Mouse (Mus musculus) ZHBTc4 (cell line): Measurements from ENCODE around the gene Pptc7.

ENCODE experiments used
- DNase-seq: peaks from one replicate; pipeline ENCODE4 v3.0.0-alpha.2; 2011; ENCODE audit warnings: low read depth, low spot score

Gene Pptc7

DNA sequence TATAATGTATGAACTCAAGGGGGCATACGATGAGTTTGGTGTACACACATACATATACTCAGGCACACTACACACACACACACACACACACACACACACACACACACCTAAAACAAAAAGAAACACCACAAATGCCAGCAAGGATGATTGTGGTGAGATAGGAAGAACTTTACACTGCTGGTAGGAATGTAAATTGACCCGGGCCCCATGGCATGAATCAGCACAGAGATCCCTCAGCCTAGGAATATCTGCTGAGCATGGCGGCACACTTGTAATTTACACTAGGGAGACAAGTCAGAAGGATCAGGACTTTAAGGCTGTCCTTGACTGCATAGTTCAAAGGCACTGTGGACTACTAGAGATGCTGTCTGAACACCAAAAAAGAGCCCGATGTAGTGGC lies 46.1 kb downstream of the Pptc7 start:
- no peak for DNase-seq

- DNase-seq = no peak
Observed at GRCm38 (mm10) chr5:122334682-122335081, 50.5 kb downstream of the Pptc7 start.

GRCm38 (mm10) chr5:122336554-122337294 lies 52.6 kb downstream of the Pptc7 start:
- no peak for DNase-seq

DNA sequence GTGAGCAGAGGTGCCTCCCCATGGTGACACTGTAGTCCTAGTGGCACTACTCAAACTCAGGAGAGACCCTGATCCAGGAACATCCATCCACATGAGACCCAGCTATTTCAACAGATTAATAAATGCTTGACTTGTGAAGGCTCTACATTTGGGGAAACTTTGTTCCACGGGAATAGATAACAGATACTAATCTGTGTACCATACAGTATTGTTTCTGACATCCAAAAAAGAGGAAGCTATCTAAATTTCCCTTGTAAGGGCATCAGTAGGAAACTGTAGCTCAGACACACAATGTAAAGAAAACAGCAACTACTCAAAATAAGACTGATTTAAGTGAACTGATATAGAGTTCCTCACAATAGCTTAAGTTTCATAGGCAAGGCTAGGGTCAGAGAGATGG lies 58.7 kb downstream of the Pptc7 start:
- DNase-seq = no peak

DNA sequence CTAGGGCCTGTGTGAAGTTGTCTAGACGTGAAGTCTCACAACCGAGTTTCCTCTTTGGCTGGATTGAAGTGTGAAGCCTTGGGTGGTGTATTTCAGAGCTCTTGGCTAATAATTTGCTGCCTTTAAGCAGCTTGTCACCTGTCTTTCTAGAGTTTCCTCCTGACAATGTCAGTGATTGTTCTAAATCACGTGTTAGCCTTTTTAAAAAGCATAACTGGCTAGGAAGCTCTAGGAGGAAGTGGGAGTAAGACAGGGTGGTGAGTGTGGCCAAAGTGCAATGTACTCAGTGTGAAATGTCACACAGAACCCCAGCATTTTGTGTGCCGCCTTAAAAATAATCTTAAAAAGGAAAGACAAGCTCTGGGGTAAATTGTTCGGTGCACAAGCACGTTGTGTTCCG lies 59.6 kb downstream of the Pptc7 start:
- no peak for DNase-seq

GRCm38 (mm10) chr5:122344260-122344659 lies 60.1 kb downstream of the Pptc7 start:
- DNase-seq = peak; percentile 85

GRCm38 (mm10) chr5:122345777-122346176 lies 61.6 kb downstream of the Pptc7 start:
- peak; percentile 39 for DNase-seq

DNA sequence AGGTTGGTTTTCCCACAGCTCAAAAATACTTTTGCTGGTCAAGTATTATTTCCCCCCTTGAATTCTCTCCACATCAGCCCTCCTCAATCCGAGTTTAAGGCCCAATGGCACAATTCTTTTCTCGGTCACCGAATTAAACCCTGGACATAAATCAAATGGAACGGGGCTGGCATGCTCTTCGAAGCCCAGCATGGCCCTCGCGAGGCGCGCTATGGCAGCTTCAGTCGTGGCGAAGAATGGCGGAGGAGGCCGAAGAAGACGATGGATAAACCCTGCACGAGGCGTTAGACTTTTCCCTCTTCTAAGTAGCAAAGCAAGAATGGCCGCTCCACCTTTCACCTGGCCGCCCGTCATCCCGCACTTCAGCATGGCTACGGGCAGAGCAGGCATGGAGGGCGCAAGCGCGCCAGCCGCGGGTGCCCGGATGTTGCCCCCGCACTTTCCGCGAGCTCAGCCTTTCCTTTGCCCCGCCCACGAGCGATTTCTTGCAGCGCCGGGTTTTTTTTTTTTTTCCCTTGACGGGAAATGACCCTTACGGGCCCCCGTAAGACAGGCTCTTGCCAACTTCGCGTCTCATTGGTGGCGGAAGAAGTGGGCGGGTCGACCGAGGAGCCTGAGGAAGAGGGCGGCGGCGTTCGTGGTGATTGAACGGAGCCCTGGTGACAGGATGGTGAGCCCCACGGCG lies 69.8 kb downstream of the Pptc7 start, which contains the start of the genes Rad9b and Vps29:
TSS of gene Rad9b (minus strand) at position 427 of the 685 bp plus-strand sequence.
TSS of gene Vps29 (plus strand) at position 563 of the 685 bp plus-strand sequence.
- peak; percentile 100 for DNase-seq

- no peak for DNase-seq
Observed at GRCm38 (mm10) chr5:122354492-122355067, 70.4 kb downstream of the Pptc7 start.

- DNase-seq = no peak
Observed at GRCm38 (mm10) chr5:122371591-122372191, 87.5 kb downstream of the Pptc7 start, which contains the start of gene Gpn3. Gpn3 (plus strand) TSS chr5:122371876.

GRCm38 (mm10) chr5:122372192-122372769 lies 88.1 kb downstream of the Pptc7 start, which contains the start of gene Fam216a:
Fam216a (minus strand) TSS chr5:122372364.
- DNase-seq = peak; percentile 100

- peak; percentile 24 for DNase-seq
Observed at GRCm38 (mm10) chr5:122372878-122373277, 88.7 kb downstream of the Pptc7 start.
